12 mouse cellular contexts compared by ENCODE assay signal in the genomic region with DNA sequence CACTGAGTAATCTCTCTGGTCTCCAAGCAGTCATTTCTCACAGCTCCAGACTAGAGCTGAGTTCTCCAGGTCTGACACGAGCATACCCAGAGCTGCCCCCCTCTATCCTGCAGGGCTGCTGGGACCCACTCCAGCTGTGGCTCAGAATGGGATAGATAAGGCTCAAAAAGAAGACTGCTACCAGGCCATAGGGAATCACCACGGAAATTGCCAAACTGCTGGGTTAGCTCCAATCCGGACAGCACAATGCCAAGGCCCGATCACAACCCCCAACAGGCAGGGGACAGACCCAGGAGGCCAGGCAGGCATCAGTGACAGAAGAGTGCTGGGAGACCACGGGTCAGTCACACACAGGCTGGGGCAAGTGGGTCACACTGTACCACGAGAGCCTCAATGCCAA. TPM values are rescaled to one million over a fixed set of nuclear protein-coding genes. Genes with fewer than 3 reads are reported as not detected.
A peak's percentile ranks its signal among the peaks of the same experiment; 100 is the strongest.
DNase-seq lines count a peak whose midpoint lies in the region; ATAC-seq lines count a peak whose summit lies in the region.
"Had no signal": no experiment of that assay in that cellular context is flagged by ENCODE, and none has a peak within 500 bp of the region (broad histone marks: within the 10 kb centered on the region; RNA-seq: fewer than 3 reads in every experiment).

No protein-coding gene starts in this region.

- no peaks in the 10 kb centered on the region for H3K9me3 ChIP-seq in heart, embryonic 15.5 days (replicated peaks)
- H3K9me3 ChIP-seq in megakaryocyte, embryonic 14.5 days: no peaks in the 10 kb centered on the region
- no peaks in the 10 kb centered on the region for H3K9me3 ChIP-seq in embryonic facial prominence, embryonic 14.5 days (ENCODE audit: control insufficient read depth, low read length)
- no peaks in the 10 kb centered on the region for H3K9me3 ChIP-seq in neural tube, embryonic 13.5 days

- H3K27ac ChIP-seq in heart, embryonic 15.5 days: peak overlapping the region; percentile 14
- H3K27ac ChIP-seq in embryonic facial prominence, embryonic 14.5 days (replicated peaks; ENCODE audit: low read depth, low read length): no peak overlapping the region
- H3K27ac ChIP-seq in neural tube, embryonic 13.5 days (replicated peaks): peak overlapping the region; percentile 49; the same call in 1 of the 2 replicates
- H3K27ac ChIP-seq: liver, embryonic 14.5 days had no signal

- ATAC-seq in heart, embryonic 15.5 days (replicated peaks; ENCODE audit: insufficient number of reproducible peaks, insufficient read depth, low FRiP score, low read depth): no peak
- no peak for ATAC-seq in megakaryocyte, adult 5-6 weeks (ENCODE audit: poor library complexity, severe bottlenecking)
- ATAC-seq in embryonic facial prominence, embryonic 14.5 days (ENCODE audit: low read depth): no peak
- no peak for ATAC-seq in neural tube, embryonic 13.5 days (ENCODE audit: low read depth)

- peaks cover 54% of the 10 kb centered on the region for H3K4me1 ChIP-seq in heart, embryonic 15.5 days (replicated peaks)
- H3K4me1 ChIP-seq in megakaryocyte, embryonic 14.5 days: peaks cover 90% of the 10 kb centered on the region
- H3K4me1 ChIP-seq in embryonic facial prominence, embryonic 14.5 days (ENCODE audit: control insufficient read depth, insufficient read depth, low read length): peaks cover 28% of the 10 kb centered on the region
- peaks cover 72% of the 10 kb centered on the region for H3K4me1 ChIP-seq in neural tube, embryonic 13.5 days (replicated peaks)

- H3K27me3 ChIP-seq in heart, embryonic 15.5 days: no peaks in the 10 kb centered on the region
- H3K27me3 ChIP-seq in megakaryocyte, embryonic 14.5 days (replicated peaks): no peaks in the 10 kb centered on the region
- H3K27me3 ChIP-seq in embryonic facial prominence, embryonic 14.5 days (replicated peaks; ENCODE audit: control insufficient read depth, insufficient read depth, low read length): no peaks in the 10 kb centered on the region
- no peaks in the 10 kb centered on the region for H3K27me3 ChIP-seq in neural tube, embryonic 13.5 days
- H3K27me3 ChIP-seq: CH12.LX had no signal

- H3K4me2 ChIP-seq in heart, embryonic 15.5 days: no peak overlapping the region
- H3K4me2 ChIP-seq in embryonic facial prominence, embryonic 14.5 days (ENCODE audit: low read depth, low read length): no peak overlapping the region
- no peak overlapping the region for H3K4me2 ChIP-seq in neural tube, embryonic 13.5 days

- H3K36me3 ChIP-seq in heart, embryonic 15.5 days: no peaks in the 10 kb centered on the region
- H3K36me3 ChIP-seq in megakaryocyte, embryonic 14.5 days (replicated peaks; ENCODE audit: low read length): peaks cover 28% of the 10 kb centered on the region
- H3K36me3 ChIP-seq in embryonic facial prominence, embryonic 14.5 days (ENCODE audit: control insufficient read depth, insufficient read depth, low read length): no peaks in the 10 kb centered on the region
- no peaks in the 10 kb centered on the region for H3K36me3 ChIP-seq in neural tube, embryonic 13.5 days

- no peak overlapping the region for H3K4me3 ChIP-seq in heart, embryonic 15.5 days
- peak overlapping the region; percentile 23 for H3K4me3 ChIP-seq in megakaryocyte, embryonic 14.5 days (replicated peaks)
- no peak overlapping the region for H3K4me3 ChIP-seq in embryonic facial prominence, embryonic 14.5 days (ENCODE audit: low read depth, low read length)
- no peak overlapping the region for H3K4me3 ChIP-seq in neural tube, embryonic 13.5 days

- 55% methylated on average over 6 of the region's 6 CpGs for WGBS in heart, embryonic 15.5 days
- WGBS in embryonic facial prominence, embryonic 14.5 days: 62% methylated on average over 6 of the region's 6 CpGs
- WGBS in neural tube, embryonic 13.5 days: 58% methylated on average over 6 of the region's 6 CpGs

- no peak for DNase-seq in heart, adult 8-10 months (ENCODE audit: low spot score)
- DNase-seq in embryonic facial prominence, embryonic 14.5 days (ENCODE audit: low spot score): no peak
- no peak for DNase-seq in right cerebral cortex, postnatal 10 days (ENCODE audit: low spot score in 2 of 2)
- DNase-seq in cerebellum, adult 11-12 months: no peak
- DNase-seq: cerebellum, adult 2 months; right cerebral cortex, postnatal 4 days had no signal

- peak overlapping the region; percentile 38; the same call in 1 of the 2 replicates for H3K9ac ChIP-seq in heart, embryonic 15.5 days
- 0 out of 2 replicates have a peak overlapping the region, but pooled peaks have one; percentile 25 for H3K9ac ChIP-seq in embryonic facial prominence, embryonic 14.5 days (ENCODE audit: low read depth, low read length)
- no peak overlapping the region for H3K9ac ChIP-seq in neural tube, embryonic 13.5 days
- H3K9ac ChIP-seq: liver, embryonic 14.5 days had no signal

RNA-seq across cellular contexts. Expression of gene Phf2, which starts 12.9 kb away (rescaled TPM):
- polyA plus RNA-seq in heart, embryonic 15.5 days (2015; fragmentation: Nextera tagmentation; extraction: Ambion mirVana): 3.4 and 5.1 TPM in 2 replicates
- 10 to 100 TPM; 26.8 to 31.5 (median 29.9) TPM for total RNA-seq in heart, adult 8-10 months (2022)
- 18.7 and 24.5 TPM in 2 replicates for polyA plus RNA-seq in megakaryocyte, embryonic 14.5 days (2012; ENCODE audit: insufficient read depth, low replicate concordance)
- 24.8 and 26.8 TPM in 2 replicates for total RNA-seq in megakaryocyte, adult 5-6 weeks (2015)
- 9.9 and 15.3 TPM in 2 replicates for total RNA-seq in megakaryocyte, adult 5-6 weeks (2017)
- polyA plus RNA-seq in embryonic facial prominence, embryonic 14.5 days (2014; fragmentation: Nextera tagmentation; extraction: Ambion mirVana): 11.6 and 11.7 TPM in 2 replicates
- polyA plus RNA-seq in neural tube, embryonic 13.5 days (2015; fragmentation: Nextera tagmentation; extraction: Ambion mirVana): 9.6 and 9.7 TPM in 2 replicates
